Mouse (Mus musculus) MEL (cell line): Measurements from ENCODE around the gene Casq1.

ENCODE experiments used
- CTCF ChIP-seq, 3 experiments: IDR thresholded peaks in 2 of 3; conservative IDR thresholded peaks in 1 of 3; 2 replicates each; pipeline ENCODE4 v1.5.1; 2011 to 2012; ENCODE audit warnings: low read length in 3 of 3, low read depth in 2 of 3, mild to moderate bottlenecking in 2 of 3, improper control_type of control experiment in 1 of 3, inconsistent platforms in 1 of 3, mixed read lengths in 1 of 3, moderate library complexity in 1 of 3; ENCODE audit not compliant: control insufficient read depth in 1 of 3, insufficient read depth in 1 of 3, poor library complexity in 1 of 3, severe bottlenecking in 1 of 3
- HCFC1 ChIP-seq: IDR thresholded peaks from 2 replicates; pipeline ENCODE4 v1.6.1; 2012; ENCODE audit warnings: low read depth, mild to moderate bottlenecking, inconsistent platforms, low read length, improper control_type of control experiment, moderate library complexity
- JUND ChIP-seq: IDR thresholded peaks from 2 replicates; pipeline ENCODE4 v1.6.1; 2011; ENCODE audit warnings: low read depth, mild to moderate bottlenecking, improper control_type of control experiment, low read length
- MAZ ChIP-seq: IDR thresholded peaks from 2 replicates; pipeline ENCODE4 v1.6.1; 2012; ENCODE audit warnings: low read depth, mild to moderate bottlenecking, inconsistent platforms, low read length, improper control_type of control experiment
- POLR2A ChIP-seq, 2 experiments: IDR thresholded peaks; 2 replicates each; pipeline ENCODE4 v1.6.1; 2011 to 2012; ENCODE audit warnings: low read length in 2 of 2, mild to moderate bottlenecking in 2 of 2, control low read depth in 1 of 2, improper control_type of control experiment in 1 of 2, low read depth in 1 of 2, moderate library complexity in 1 of 2; ENCODE audit not compliant: control insufficient read depth in 1 of 2, insufficient read depth in 1 of 2, poor library complexity in 1 of 2

DNA sequence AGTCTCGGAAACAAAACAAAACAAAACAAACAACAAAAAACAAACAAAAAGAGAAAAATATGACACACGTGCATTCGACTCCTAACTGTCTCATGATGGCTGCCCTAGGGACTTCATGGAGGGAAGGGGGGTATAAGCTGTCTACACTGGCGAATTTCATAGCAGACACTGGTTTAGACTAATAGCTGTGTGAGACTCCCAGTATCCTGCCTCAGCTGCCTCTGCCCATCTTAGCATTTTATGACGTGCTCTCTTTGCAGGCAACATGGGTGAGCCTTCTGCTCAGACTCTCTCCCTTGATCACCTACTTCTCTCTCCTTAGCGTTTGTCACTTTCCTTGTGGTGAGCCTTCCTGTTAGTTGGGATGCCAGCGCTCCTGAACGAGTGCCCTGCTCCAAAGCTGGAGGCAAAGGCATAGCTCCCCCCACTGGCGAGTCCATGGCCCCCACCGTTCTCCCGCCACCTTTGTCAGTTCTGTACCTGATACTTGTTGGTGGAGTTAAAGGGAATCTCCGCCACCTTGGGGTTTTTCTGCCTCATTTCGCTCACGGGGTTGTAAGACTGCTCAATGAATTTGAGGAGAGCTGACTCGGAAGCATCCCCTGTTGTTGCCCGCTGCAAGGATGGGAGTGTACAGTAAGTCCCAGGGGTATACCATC, 24.0 kb upstream of the Casq1 start:
- TF ChIP-seq CTCF (IDR thresholded peaks at IDR 0.05 in 2 of 3, conservative IDR thresholded peaks at IDR 0.05 in 1 of 3; ENCODE audit: control insufficient read depth in 1 of 3, insufficient read depth in 1 of 3, low read depth in 2 of 3, low read length in 3 of 3, poor library complexity in 1 of 3, severe bottlenecking in 1 of 3): peak in 1 of 3 experiments; percentile 14; a peak in 1 of 6 replicates
- TF ChIP-seq POLR2A (IDR thresholded peaks at IDR 0.05; ENCODE audit: control insufficient read depth in 1 of 2, insufficient read depth in 1 of 2, low read depth in 1 of 2, low read length in 2 of 2, poor library complexity in 1 of 2): no peak
- no peak for TF ChIP-seq HCFC1
- TF ChIP-seq JUND: no peak
- TF ChIP-seq MAZ: no peak
